Mouse (Mus musculus) embryonic facial prominence, embryonic 13.5 days (tissue): ENCODE measurements around the gene Gm21746. TPM values are rescaled to one million over a fixed set of nuclear protein-coding genes. Genes with fewer than 3 reads are reported as not detected.
"Not testable (repeated sequence)": the region's sequence is repeated elsewhere in the genome, so short reads cannot be mapped to it uniquely, and the experiment has no call there.

Source experiments
- ATAC-seq: fragments of 200-750 bp; cut with Nextera tagmentation; 2 replicates; pipeline ENCODE4 v1.8.0; 2017; ENCODE audit warnings: low read depth; ENCODE audit not compliant: insufficient number of reproducible peaks, insufficient read depth, low FRiP score, low TSS enrichment
- H3K27ac ChIP-seq: fragments of 300-500 bp; sonication (generic); 2 replicates; pipeline ENCODE4 v1.5.1; 2015; ENCODE audit warnings: moderate library complexity, mild to moderate bottlenecking, inconsistent platforms
- H3K27me3 ChIP-seq: fragments of 300-500 bp; sonication (generic); 2 replicates; pipeline ENCODE4 v1.6.1; 2015; ENCODE audit warnings: mild to moderate bottlenecking, inconsistent platforms
- H3K36me3 ChIP-seq: fragments of 300-500 bp; sonication (generic); 2 replicates; pipeline ENCODE4 v1.6.1; 2015; ENCODE audit warnings: mild to moderate bottlenecking, inconsistent platforms
- H3K4me1 ChIP-seq: fragments of 300-500 bp; sonication (generic); 2 replicates; pipeline ENCODE4 v1.6.1; 2015; ENCODE audit warnings: inconsistent platforms
- H3K4me2 ChIP-seq: fragments of 300-500 bp; sonication (generic); 2 replicates; pipeline ENCODE4 v1.6.1; 2015; ENCODE audit warnings: moderate library complexity, mild to moderate bottlenecking, inconsistent platforms
- H3K4me3 ChIP-seq: fragments of 300-500 bp; sonication (generic); 2 replicates; pipeline ENCODE4 v1.5.1; 2015; ENCODE audit warnings: mild to moderate bottlenecking, inconsistent platforms
- H3K9ac ChIP-seq: fragments of 300-500 bp; sonication (generic); 2 replicates; pipeline ENCODE4 v1.6.1; 2015; ENCODE audit warnings: mild to moderate bottlenecking, inconsistent platforms
- H3K9me3 ChIP-seq: fragments of 300-500 bp; sonication (generic); 2 replicates; pipeline ENCODE4 v1.6.1; 2016; ENCODE audit warnings: inconsistent platforms
- WGBS: fragments of 180-500 bp; shearing (Covaris S2); methylation state at CpG from one replicate; pipeline ENCODE4 v1.1.7; 2015; ENCODE audit warnings: mixed read lengths; 5-methylcytosine and 5-hydroxymethylcytosine counted together
- polyA plus RNA-seq: library from polyadenylated mRNA; unstranded; fragments of >200 nt; fragmentation: Nextera tagmentation; extraction: Ambion mirVana; gene quantifications from 2 replicates; pipeline ENCODE4 v1.2.1, GENCODE M21; 2015

The Gm21746 gene
- not detected in 2 replicates for polyA plus RNA-seq

GRCm38 (mm10) chrY:6237895-6238294 is at the start of gene Gm21746:
Gene Gm21746, minus strand, starts transcription at chrY:6237995.
- H3K9me3 ChIP-seq, H3K27me3 ChIP-seq, H3K4me3 ChIP-seq, H3K27ac ChIP-seq, H3K36me3 ChIP-seq, ATAC-seq, H3K4me1 ChIP-seq, H3K4me2 ChIP-seq, H3K9ac ChIP-seq: not testable (repeated sequence)
- WGBS: 69% methylated on average over 2 of the region's 3 CpGs

GRCm38 (mm10) chrY:6266798-6267197 is 29.0 kb upstream of the Gm21746 start, which contains the start of gene Gm20873:
Gene Gm20873, plus strand, starts transcription at chrY:6267098.
- not testable (repeated sequence) for H3K4me3 ChIP-seq, H3K9me3 ChIP-seq, H3K27me3 ChIP-seq, H3K4me1 ChIP-seq, ATAC-seq, H3K27ac ChIP-seq, H3K36me3 ChIP-seq, H3K4me2 ChIP-seq, H3K9ac ChIP-seq

Other genes with a start within 250 kb of the Gm21746 start
- not detected in 2 replicates for gene Gm20873, start 29.1 kb upstream of the Gm21746 start, polyA plus RNA-seq